Mouse (Mus musculus): Measurements from ENCODE around the gene Agbl5. TPM values are rescaled to one million over a fixed set of nuclear protein-coding genes. Genes with fewer than 3 reads are reported as not detected.
A peak's percentile ranks its signal among the peaks of the same experiment; 100 is the strongest.

Agbl5 gene
- 34.5 and 37.3 TPM in 2 replicates for polyA plus RNA-seq (2014; fragmentation: Nextera tagmentation; extraction: Ambion mirVana)

GRCm38 (mm10) chr5:30888337-30889087 lies at the start of gene Agbl5:
Gene Agbl5 (plus strand): TSS chr5:30888694.
- under 1% methylated on average over 42 of the region's 42 CpGs for WGBS
- peak within 1 kb of the TSS; percentile 91 for H3K9ac ChIP-seq (ENCODE audit: low read length)

GRCm38 (mm10) chr5:30839731-30840130 lies 48.8 kb upstream of the Agbl5 start:
- Histone ChIP-seq H3K36me3 (ENCODE audit: control insufficient read depth, insufficient read depth, low read length) (no peaks in the 10 kb centered on the region; the same call in 1 of the 2 replicates), H3K4me1 (replicated peaks; ENCODE audit: control insufficient read depth, insufficient read depth, low read length) (no peaks in the 10 kb centered on the region), H3K9me3 (ENCODE audit: control insufficient read depth, low read length) (no peaks in the 10 kb centered on the region; the same call in 1 of the 2 replicates), H3K27me3 (ENCODE audit: control insufficient read depth, insufficient read depth, low read length) (no peaks in the 10 kb centered on the region), H3K9ac (ENCODE audit: low read length) (no peak overlapping the region), H3K27ac (ENCODE audit: low read depth, low read length) (no peak overlapping the region), H3K4me2 (ENCODE audit: low read depth, low read length, severe bottlenecking) (no peak overlapping the region), H3K4me3 (ENCODE audit: low read depth, low read length) (no peak overlapping the region)
- no peak for DNase-seq (ENCODE audit: low spot score)
- 86% methylated on average over 2 of the region's 2 CpGs for WGBS
- no peak for ATAC-seq (replicated peaks; ENCODE audit: low FRiP score)

More at GRCm38 (mm10) chr5:30888337-30889087, at the start of gene Agbl5:
- H3K4me3 ChIP-seq (ENCODE audit: low read depth, low read length): peak within 1 kb of the TSS; percentile 82
- peak within 1 kb of the TSS; percentile 94 for H3K27ac ChIP-seq (ENCODE audit: low read depth, low read length)
- peaks cover 3% of the 10 kb centered on the region; the same call in 1 of the 2 replicates for H3K4me1 ChIP-seq (replicated peaks; ENCODE audit: control insufficient read depth, insufficient read depth, low read length)
- no peaks in the 10 kb centered on the region for H3K9me3 ChIP-seq (ENCODE audit: control insufficient read depth, low read length)
- DNase-seq (ENCODE audit: low spot score): peak; percentile 96
- H3K36me3 ChIP-seq (ENCODE audit: control insufficient read depth, insufficient read depth, low read length): peaks cover 12% of the 10 kb centered on the region; the same call in 1 of the 2 replicates
- peak; percentile 95 for ATAC-seq (replicated peaks; ENCODE audit: low FRiP score)
- no peaks in the 10 kb centered on the region for H3K27me3 ChIP-seq (ENCODE audit: control insufficient read depth, insufficient read depth, low read length)
- H3K4me2 ChIP-seq (ENCODE audit: low read depth, low read length, severe bottlenecking): peak within 1 kb of the TSS; percentile 85

- Histone ChIP-seq H3K4me3 (ENCODE audit: low read depth, low read length) (no peak overlapping the region), H3K36me3 (ENCODE audit: control insufficient read depth, insufficient read depth, low read length) (no peaks in the 10 kb centered on the region; the same call in 1 of the 2 replicates), H3K9me3 (ENCODE audit: control insufficient read depth, low read length) (no peaks in the 10 kb centered on the region; the same call in 1 of the 2 replicates), H3K4me2 (ENCODE audit: low read depth, low read length, severe bottlenecking) (no peak overlapping the region), H3K9ac (ENCODE audit: low read length) (no peak overlapping the region), H3K4me1 (replicated peaks; ENCODE audit: control insufficient read depth, insufficient read depth, low read length) (no peaks in the 10 kb centered on the region), H3K27me3 (ENCODE audit: control insufficient read depth, insufficient read depth, low read length) (no peaks in the 10 kb centered on the region), H3K27ac (ENCODE audit: low read depth, low read length) (no peak overlapping the region)
- ATAC-seq (replicated peaks; ENCODE audit: low FRiP score) (no peak), DNase-seq (ENCODE audit: low spot score) (no peak)
- 48% methylated on average over 3 of the region's 3 CpGs for WGBS
These were observed 46.6 kb upstream of the Agbl5 start for GRCm38 (mm10) chr5:30841896-30842295.

GRCm38 (mm10) chr5:30849891-30850555 lies 38.5 kb upstream of the Agbl5 start:
- Histone ChIP-seq H3K27ac (ENCODE audit: low read depth, low read length) (no peak overlapping the region), H3K4me3 (ENCODE audit: low read depth, low read length) (no peak overlapping the region), H3K9ac (ENCODE audit: low read length) (no peak overlapping the region), H3K9me3 (ENCODE audit: control insufficient read depth, low read length) (no peaks in the 10 kb centered on the region), H3K27me3 (ENCODE audit: control insufficient read depth, insufficient read depth, low read length) (no peaks in the 10 kb centered on the region), H3K4me2 (ENCODE audit: low read depth, low read length, severe bottlenecking) (no peak overlapping the region), H3K36me3 (ENCODE audit: control insufficient read depth, insufficient read depth, low read length) (no peaks in the 10 kb centered on the region), H3K4me1 (replicated peaks; ENCODE audit: control insufficient read depth, insufficient read depth, low read length) (no peaks in the 10 kb centered on the region)
- 68% methylated on average over 6 of the region's 6 CpGs for WGBS
- ATAC-seq (replicated peaks; ENCODE audit: low FRiP score): no peak
- DNase-seq (ENCODE audit: low spot score): no peak

GRCm38 (mm10) chr5:30850556-30850925 lies 38.0 kb upstream of the Agbl5 start:
- 67% methylated on average over 2 of the region's 2 CpGs for WGBS
- Histone ChIP-seq H3K4me2 (ENCODE audit: low read depth, low read length, severe bottlenecking) (no peak overlapping the region), H3K9me3 (ENCODE audit: control insufficient read depth, low read length) (no peaks in the 10 kb centered on the region), H3K27me3 (ENCODE audit: control insufficient read depth, insufficient read depth, low read length) (no peaks in the 10 kb centered on the region), H3K4me3 (ENCODE audit: low read depth, low read length) (no peak overlapping the region), H3K27ac (ENCODE audit: low read depth, low read length) (no peak overlapping the region), H3K4me1 (replicated peaks; ENCODE audit: control insufficient read depth, insufficient read depth, low read length) (no peaks in the 10 kb centered on the region), H3K36me3 (ENCODE audit: control insufficient read depth, insufficient read depth, low read length) (no peaks in the 10 kb centered on the region), H3K9ac (ENCODE audit: low read length) (no peak overlapping the region)
- ATAC-seq (replicated peaks; ENCODE audit: low FRiP score) (no peak), DNase-seq (ENCODE audit: low spot score) (no peak)

GRCm38 (mm10) chr5:30853522-30853921 lies 35.0 kb upstream of the Agbl5 start:
- Histone ChIP-seq H3K36me3 (ENCODE audit: control insufficient read depth, insufficient read depth, low read length) (no peaks in the 10 kb centered on the region), H3K27me3 (ENCODE audit: control insufficient read depth, insufficient read depth, low read length) (no peaks in the 10 kb centered on the region), H3K4me2 (ENCODE audit: low read depth, low read length, severe bottlenecking) (no peak overlapping the region), H3K9ac (ENCODE audit: low read length) (no peak overlapping the region), H3K9me3 (ENCODE audit: control insufficient read depth, low read length) (no peaks in the 10 kb centered on the region), H3K4me1 (replicated peaks; ENCODE audit: control insufficient read depth, insufficient read depth, low read length) (no peaks in the 10 kb centered on the region), H3K27ac (ENCODE audit: low read depth, low read length) (no peak overlapping the region), H3K4me3 (ENCODE audit: low read depth, low read length) (no peak overlapping the region)
- ATAC-seq (replicated peaks; ENCODE audit: low FRiP score) (no peak), DNase-seq (ENCODE audit: low spot score) (no peak)
- WGBS: 74% methylated on average over 4 of the region's 4 CpGs

GRCm38 (mm10) chr5:30855674-30856073 lies 32.8 kb upstream of the Agbl5 start:
- 58% methylated on average over 3 of the region's 3 CpGs for WGBS
- no peak overlapping the region for H3K9ac ChIP-seq (ENCODE audit: low read length)
- no peak for ATAC-seq (replicated peaks; ENCODE audit: low FRiP score)

GRCm38 (mm10) chr5:30856124-30856523 lies 32.4 kb upstream of the Agbl5 start:
- Histone ChIP-seq H3K36me3 (ENCODE audit: control insufficient read depth, insufficient read depth, low read length) (no peaks in the 10 kb centered on the region), H3K4me1 (replicated peaks; ENCODE audit: control insufficient read depth, insufficient read depth, low read length) (no peaks in the 10 kb centered on the region), H3K9me3 (ENCODE audit: control insufficient read depth, low read length) (no peaks in the 10 kb centered on the region), H3K4me2 (ENCODE audit: low read depth, low read length, severe bottlenecking) (no peak overlapping the region), H3K27ac (ENCODE audit: low read depth, low read length) (no peak overlapping the region), H3K4me3 (ENCODE audit: low read depth, low read length) (no peak overlapping the region), H3K27me3 (ENCODE audit: control insufficient read depth, insufficient read depth, low read length) (no peaks in the 10 kb centered on the region), H3K9ac (ENCODE audit: low read length) (no peak overlapping the region)
- WGBS: 79% methylated on average over 2 of the region's 2 CpGs
- no peak for ATAC-seq (replicated peaks; ENCODE audit: low FRiP score)
- DNase-seq (ENCODE audit: low spot score): no peak

More at GRCm38 (mm10) chr5:30855674-30856073, 32.8 kb upstream of the Agbl5 start:
- no peak overlapping the region for H3K4me3 ChIP-seq (ENCODE audit: low read depth, low read length)
- H3K36me3 ChIP-seq (ENCODE audit: control insufficient read depth, insufficient read depth, low read length): no peaks in the 10 kb centered on the region
- H3K4me1 ChIP-seq (replicated peaks; ENCODE audit: control insufficient read depth, insufficient read depth, low read length): no peaks in the 10 kb centered on the region
- H3K27ac ChIP-seq (ENCODE audit: low read depth, low read length): no peak overlapping the region
- DNase-seq (ENCODE audit: low spot score): no peak
- no peak overlapping the region for H3K4me2 ChIP-seq (ENCODE audit: low read depth, low read length, severe bottlenecking)
- H3K27me3 ChIP-seq (ENCODE audit: control insufficient read depth, insufficient read depth, low read length): no peaks in the 10 kb centered on the region
- no peaks in the 10 kb centered on the region for H3K9me3 ChIP-seq (ENCODE audit: control insufficient read depth, low read length)
